Mouse (Mus musculus) neural tube, embryonic 10.5 days (tissue): ENCODE results near the gene Prpsap1.

ENCODE experiments used
- DNase-seq: peaks from one replicate; pipeline ENCODE4 v3.0.0-alpha.2; 2017; ENCODE audit warnings: low spot score; ENCODE audit errors: extremely low spot score

Prpsap1 gene

GRCm38 (mm10) chr11:116445596-116446307 is 48.2 kb downstream of the Prpsap1 start:
- DNase-seq = peak; percentile 99

- DNase-seq = no peak
These were observed 50.1 kb downstream of the Prpsap1 start for GRCm38 (mm10) chr11:116443935-116444334.

DNA sequence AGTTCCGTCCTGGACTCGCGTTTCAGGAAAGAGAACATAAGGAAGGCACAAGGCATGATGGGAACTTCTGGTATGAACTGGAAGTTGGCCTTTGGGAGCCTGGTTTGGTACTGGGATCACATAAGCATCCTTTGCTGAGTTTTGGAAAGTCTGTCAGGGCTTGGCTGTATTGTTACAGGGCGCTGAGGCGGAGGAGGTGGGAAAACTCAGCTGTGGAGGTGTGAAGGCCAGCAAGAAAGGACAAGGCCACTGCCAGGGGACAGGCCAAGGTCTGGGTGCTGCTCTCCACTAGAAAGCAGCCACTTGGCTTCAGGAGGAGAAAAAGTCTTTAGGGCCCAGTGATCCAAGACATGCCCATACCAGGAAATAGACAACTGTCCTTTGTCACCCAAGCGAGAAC is 50.7 kb downstream of the Prpsap1 start:
- no peak for DNase-seq

- DNase-seq = no peak
These were observed 51.2 kb downstream of the Prpsap1 start for GRCm38 (mm10) chr11:116442867-116443177.

DNA sequence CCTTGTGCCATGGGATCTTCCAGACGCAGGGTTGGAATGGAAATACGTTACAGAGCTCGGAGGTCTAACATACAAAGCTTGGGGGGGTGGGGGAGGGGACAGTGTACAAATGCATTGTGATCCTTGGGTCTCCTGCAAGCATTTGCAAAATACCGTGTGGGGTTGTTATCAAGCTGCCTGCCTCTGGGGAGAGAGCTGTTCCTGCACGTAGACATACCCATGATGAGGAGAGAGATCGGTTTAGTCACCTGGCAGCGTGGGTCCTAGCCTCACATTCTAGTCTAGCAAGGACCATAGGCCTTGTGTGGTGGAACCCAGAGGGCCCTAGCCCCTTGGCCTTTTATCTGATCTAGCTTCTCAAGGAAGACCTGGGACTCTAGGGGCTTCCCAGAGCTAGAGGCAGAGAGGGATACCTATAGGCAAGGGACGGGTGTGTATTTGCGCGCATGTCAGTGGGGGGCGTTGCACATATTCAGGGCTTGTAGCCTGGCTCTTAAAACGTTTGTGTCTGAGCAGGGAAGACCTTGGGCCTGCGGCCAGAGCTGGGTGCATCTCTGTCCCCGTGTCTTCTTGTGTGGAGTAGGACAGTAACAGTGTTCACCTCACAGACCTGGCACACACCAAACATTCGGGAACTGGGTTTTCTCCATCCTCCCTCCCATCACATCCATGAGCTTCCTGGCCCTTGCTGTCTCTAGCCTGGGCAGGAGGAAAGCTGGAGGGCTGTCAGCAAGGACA is 51.7 kb downstream of the Prpsap1 start:
- no peak for DNase-seq

GRCm38 (mm10) chr11:116440408-116441068 is 53.5 kb downstream of the Prpsap1 start:
- DNase-seq = no peak

GRCm38 (mm10) chr11:116439269-116440240 is 54.4 kb downstream of the Prpsap1 start:
- DNase-seq = no peak

GRCm38 (mm10) chr11:116437541-116437940 is 56.5 kb downstream of the Prpsap1 start:
- no peak for DNase-seq

GRCm38 (mm10) chr11:116436725-116437331 is 57.2 kb downstream of the Prpsap1 start:
- DNase-seq = no peak

DNA sequence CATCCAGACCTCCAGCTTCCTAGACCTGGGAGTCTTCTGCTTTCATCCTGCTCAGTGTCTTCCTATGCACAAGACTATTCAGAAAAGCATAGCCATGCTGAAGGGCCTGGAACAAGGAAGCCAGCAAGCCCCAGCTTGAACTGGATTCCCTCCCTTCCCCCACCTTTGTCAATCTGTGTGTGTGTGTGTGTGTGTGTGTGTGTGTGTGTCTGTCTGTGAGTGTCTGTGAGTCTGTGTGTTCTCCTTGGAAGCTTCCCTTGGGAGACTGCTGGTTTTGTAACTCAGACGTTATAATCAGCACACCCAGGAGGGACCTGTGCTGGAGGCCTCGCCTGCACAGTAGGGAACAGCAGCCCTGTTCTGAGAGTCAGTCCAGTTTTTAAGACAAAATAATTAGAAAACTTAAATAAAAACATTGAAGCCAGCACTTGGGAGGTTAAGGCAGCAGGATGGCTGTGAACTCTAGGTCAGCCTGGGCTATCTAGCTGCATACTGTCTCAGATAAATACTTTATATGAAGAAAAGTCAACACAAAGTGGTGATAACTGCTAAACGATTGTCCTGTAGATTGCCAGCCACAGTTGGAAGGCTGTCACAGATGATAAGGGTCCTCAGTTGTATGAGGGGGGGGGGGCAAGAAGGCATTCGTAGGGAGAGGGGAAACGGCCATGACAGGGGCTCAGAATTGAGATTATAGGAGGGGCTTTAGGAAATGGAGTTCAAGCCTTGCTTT is 57.8 kb downstream of the Prpsap1 start:
- DNase-seq = no peak

DNA sequence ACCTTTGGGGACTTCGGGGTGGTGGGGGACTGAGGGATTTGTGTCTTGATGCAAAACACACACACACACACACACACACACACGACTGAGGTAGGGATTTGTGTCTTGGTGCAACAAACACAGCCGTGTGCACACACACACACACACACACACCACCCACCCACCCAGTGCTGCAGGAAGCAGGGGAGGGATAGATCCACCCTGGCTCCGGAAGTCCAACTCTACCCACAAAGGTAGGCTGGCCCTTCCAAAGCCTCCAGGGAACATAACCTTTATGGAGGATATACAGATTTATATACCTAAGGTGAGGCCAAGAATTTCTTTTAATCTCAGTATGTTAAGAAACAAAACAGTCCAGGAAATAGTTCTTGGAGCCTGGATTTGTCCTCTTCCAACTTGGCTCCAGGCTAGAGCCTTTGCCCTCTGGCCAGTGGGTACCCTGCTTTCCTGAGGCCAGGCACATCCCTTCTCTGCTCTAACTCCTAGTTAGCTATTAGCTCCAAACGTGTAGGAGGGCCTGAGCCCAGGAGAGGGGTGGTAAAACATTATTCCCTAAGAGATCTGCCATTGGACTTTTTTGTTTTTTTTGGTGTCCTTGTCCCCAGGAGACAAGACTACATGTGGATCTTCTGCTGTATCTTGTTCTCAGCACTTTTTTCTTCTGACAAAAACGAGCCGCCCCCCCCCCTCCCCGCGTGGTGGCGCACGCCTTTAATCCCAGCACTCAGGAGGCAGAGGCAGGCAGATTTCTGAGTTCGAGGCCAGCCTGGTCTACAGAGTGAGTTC is 58.8 kb downstream of the Prpsap1 start:
- DNase-seq = no peak

GRCm38 (mm10) chr11:116434287-116434966 is 59.6 kb downstream of the Prpsap1 start:
- peak; percentile 75 for DNase-seq

GRCm38 (mm10) chr11:116433356-116434286 is 60.4 kb downstream of the Prpsap1 start, which contains the start of gene Ubald2:
TSS of gene Ubald2 (plus strand) at chr11:116434094.
- peak; percentile 99 for DNase-seq

DNA sequence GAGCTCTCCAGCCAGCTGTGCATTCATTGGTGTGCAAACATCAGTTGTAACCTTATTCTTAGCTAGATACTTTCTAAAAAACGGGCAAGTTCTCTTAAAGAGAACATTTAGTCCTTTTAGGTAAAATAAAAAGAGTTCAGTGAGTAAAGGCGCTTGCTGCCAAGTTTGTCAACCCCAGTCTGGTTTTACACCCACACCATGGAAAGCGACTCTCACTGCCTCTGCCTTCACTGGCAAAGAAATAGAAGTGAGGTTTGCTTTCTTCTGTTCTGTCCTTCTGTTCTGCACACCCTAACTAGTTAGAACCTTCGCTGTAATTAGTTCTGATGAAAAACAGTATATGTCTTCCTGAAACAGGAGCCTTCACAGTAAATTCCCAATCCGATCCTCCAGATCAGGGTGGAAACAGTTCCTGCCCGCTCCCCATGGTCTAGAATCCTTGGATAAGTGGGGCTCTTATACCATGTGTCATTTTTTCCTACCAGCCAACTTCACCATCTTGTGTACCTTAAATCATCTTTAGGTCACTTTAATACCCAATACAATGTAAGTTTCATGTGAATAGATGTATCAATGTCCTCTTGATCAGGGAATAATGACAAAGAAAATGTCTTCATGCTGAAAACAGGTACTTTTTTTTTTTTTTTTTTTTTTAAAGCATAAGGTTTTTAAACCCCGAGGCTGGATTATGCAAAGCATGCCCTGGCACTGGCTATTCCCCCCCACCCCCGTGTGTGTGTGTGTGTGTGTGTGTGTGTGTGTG is 61.2 kb downstream of the Prpsap1 start:
- DNase-seq = no peak

DNA sequence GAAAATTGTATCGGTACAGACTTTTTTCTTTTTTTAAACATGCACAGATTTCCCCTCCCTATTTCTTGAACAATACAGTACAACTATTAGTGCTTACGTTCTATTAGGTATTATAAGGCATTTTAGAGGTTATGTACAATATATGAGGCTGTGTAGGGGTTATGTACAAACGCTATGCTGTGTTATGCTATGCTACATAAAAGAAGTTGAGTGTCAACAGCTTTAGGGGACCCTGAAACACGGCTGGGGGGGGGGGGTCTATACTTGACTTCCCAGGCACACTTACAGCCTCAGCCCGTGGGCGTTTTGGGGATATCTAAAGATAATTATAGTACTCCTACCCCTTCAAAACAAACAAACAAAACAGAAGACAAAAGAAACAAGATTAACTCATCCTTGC is 61.9 kb downstream of the Prpsap1 start:
- DNase-seq = no peak

DNA sequence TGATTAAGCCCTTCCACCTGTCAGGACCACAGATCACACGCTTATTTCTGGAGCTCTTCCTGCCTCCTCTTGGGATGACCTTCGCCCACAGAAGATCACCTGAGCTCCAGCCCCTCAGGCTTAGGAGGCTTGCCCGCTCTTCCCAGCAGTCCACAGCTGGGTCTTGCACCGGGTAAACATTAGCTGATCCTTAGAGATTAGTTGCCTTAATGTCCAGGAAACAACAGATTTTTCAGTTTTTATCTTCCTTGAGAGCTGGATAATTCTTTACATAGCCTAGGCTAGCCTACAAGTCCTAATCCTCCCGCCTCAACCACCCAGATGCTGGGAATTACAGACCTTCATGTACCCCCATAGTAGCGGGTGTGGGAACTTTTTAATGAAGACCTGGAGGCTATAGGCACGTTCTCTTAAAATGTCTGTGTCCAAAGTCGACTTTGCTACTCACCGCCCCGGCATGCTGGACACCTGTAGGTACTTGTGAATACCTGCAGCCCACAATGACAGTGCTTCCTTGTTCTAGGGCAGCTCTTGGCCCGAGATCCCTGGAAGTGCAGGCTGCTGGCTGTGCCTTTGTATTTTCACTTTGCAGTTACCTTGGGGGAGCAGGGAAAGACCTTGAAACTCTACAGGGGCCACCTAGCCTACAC is 62.4 kb downstream of the Prpsap1 start:
- DNase-seq = no peak
